Comparison of ENCODE assay signal across 16 mouse cellular contexts in the genomic region with DNA sequence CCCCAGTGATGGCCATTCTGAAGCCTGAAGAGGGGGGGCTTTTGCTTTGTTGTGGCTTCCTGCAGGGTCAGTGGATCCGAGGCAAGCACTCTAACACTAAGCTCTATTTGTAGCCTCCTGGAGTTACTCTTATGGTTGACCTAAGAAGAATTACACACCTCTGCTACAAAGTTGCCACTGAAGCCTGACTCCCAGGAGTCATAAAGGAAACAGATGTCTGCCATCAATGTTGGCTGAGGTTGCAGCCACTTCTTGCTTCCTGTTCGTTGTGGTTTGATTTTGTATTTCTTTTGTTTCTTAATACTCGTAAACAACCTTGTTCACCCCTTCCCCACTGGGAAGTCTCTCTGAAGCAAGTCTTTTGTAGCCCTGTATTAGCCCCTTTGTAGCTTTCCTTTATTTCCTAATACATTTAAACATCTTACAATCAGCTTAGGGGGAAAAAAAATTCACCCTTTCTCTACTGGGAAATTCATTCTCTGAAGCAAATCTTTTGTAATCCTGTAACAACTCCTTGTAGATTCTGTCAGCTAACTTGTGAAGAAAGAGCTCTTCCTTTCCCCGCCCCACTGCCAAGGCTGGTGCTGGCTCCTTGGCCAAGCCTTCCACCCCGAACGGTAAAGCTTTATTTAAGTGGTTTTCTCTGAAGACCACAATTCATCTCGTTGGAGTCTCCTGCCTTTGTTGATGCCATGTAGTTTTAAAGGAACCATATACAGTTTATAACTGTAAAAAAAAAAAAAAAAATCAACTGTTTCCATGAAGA. TPM values are rescaled to one million over a fixed set of nuclear protein-coding genes. Genes with fewer than 3 reads are reported as not detected.
DNase-seq lines count a peak whose midpoint lies in the region; ATAC-seq and TF ChIP-seq lines count a peak whose summit lies in the region.
"Had no signal": no experiment of that assay in that cellular context is flagged by ENCODE, and none has a peak within 500 bp of the region (broad histone marks: within the 10 kb centered on the region; RNA-seq: fewer than 3 reads in every experiment).

No protein-coding gene starts in this region.

- no peak overlapping the region for H3K4me3 ChIP-seq in heart, embryonic 16.5 days (ENCODE audit: low read length)
- no peak overlapping the region for H3K4me3 ChIP-seq in midbrain, embryonic 16.5 days (ENCODE audit: low read depth, low read length)
- no peak overlapping the region for H3K4me3 ChIP-seq in intestine, postnatal 0 days (ENCODE audit: low read depth, low read length)
- H3K4me3 ChIP-seq: heart, adult 2 months; liver, embryonic 15.5 days; myocyte had no signal

- no peaks in the 10 kb centered on the region for H3K36me3 ChIP-seq in heart, embryonic 16.5 days (ENCODE audit: control insufficient read depth, insufficient read depth)
- no peaks in the 10 kb centered on the region for H3K36me3 ChIP-seq in midbrain, embryonic 16.5 days (ENCODE audit: control insufficient read depth, insufficient read depth, low read length)
- H3K36me3 ChIP-seq in intestine, postnatal 0 days (ENCODE audit: control insufficient read depth, insufficient read depth) = no peaks in the 10 kb centered on the region
- H3K36me3 ChIP-seq: liver, embryonic 15.5 days had no signal

- 57% methylated on average over 7 of the region's 7 CpGs for WGBS in heart, embryonic 16.5 days
- 20% methylated on average over 7 of the region's 7 CpGs for WGBS in midbrain, embryonic 16.5 days
- 64% methylated on average over 7 of the region's 7 CpGs for WGBS in intestine, postnatal 0 days

- H3K9ac ChIP-seq in heart, embryonic 16.5 days (ENCODE audit: low read length) = no peak overlapping the region
- no peak overlapping the region for H3K9ac ChIP-seq in midbrain, embryonic 16.5 days (ENCODE audit: low read depth, low read length)
- no peak overlapping the region for H3K9ac ChIP-seq in intestine, postnatal 0 days (ENCODE audit: low read depth, low read length)
- H3K9ac ChIP-seq: liver, embryonic 15.5 days had no signal

- H3K4me1 ChIP-seq in heart, embryonic 16.5 days (ENCODE audit: control insufficient read depth, insufficient read depth, low read length) = no peaks in the 10 kb centered on the region
- no peaks in the 10 kb centered on the region for H3K4me1 ChIP-seq in midbrain, embryonic 16.5 days (ENCODE audit: control insufficient read depth, insufficient read depth, low read length)
- H3K4me1 ChIP-seq in intestine, postnatal 0 days (replicated peaks; ENCODE audit: control insufficient read depth, insufficient read depth, low read length) = no peaks in the 10 kb centered on the region
- H3K4me1 ChIP-seq: liver, embryonic 15.5 days had no signal

- H3K9me3 ChIP-seq in heart, embryonic 16.5 days (replicated peaks; ENCODE audit: control insufficient read depth, low read length) = no peaks in the 10 kb centered on the region
- no peaks in the 10 kb centered on the region for H3K9me3 ChIP-seq in midbrain, embryonic 16.5 days (replicated peaks; ENCODE audit: control insufficient read depth, low read length, poor library complexity, severe bottlenecking)
- H3K9me3 ChIP-seq in intestine, postnatal 0 days (ENCODE audit: control insufficient read depth) = no peaks in the 10 kb centered on the region
- H3K9me3 ChIP-seq: liver, embryonic 15.5 days had no signal

- no peak; the same call in 1 of the 2 replicates for ATAC-seq in heart, embryonic 16.5 days (replicated peaks; ENCODE audit: extremely low read depth, insufficient read depth, low FRiP score)
- ATAC-seq in megakaryocyte, adult 5-6 weeks (ENCODE audit: poor library complexity, severe bottlenecking) = peak; percentile 67
- ATAC-seq in midbrain, embryonic 16.5 days = no peak
- no peak for ATAC-seq in intestine, postnatal 0 days

- H3K27me3 ChIP-seq in heart, embryonic 16.5 days (ENCODE audit: control insufficient read depth, insufficient read depth, low read length) = no peaks in the 10 kb centered on the region
- no peaks in the 10 kb centered on the region for H3K27me3 ChIP-seq in midbrain, embryonic 16.5 days (ENCODE audit: control insufficient read depth, insufficient read depth, low read depth, low read length)
- no peaks in the 10 kb centered on the region for H3K27me3 ChIP-seq in intestine, postnatal 0 days (replicated peaks; ENCODE audit: control insufficient read depth, insufficient read depth, low read length)
- H3K27me3 ChIP-seq: liver, embryonic 15.5 days had no signal

- no peak overlapping the region for H3K4me2 ChIP-seq in heart, embryonic 16.5 days (ENCODE audit: low read depth, low read length)
- H3K4me2 ChIP-seq in midbrain, embryonic 16.5 days (ENCODE audit: low read length) = no peak overlapping the region
- no peak overlapping the region for H3K4me2 ChIP-seq in intestine, postnatal 0 days (replicated peaks; ENCODE audit: low read depth)
- H3K4me2 ChIP-seq: liver, embryonic 15.5 days had no signal

- H3K27ac ChIP-seq in heart, embryonic 16.5 days (ENCODE audit: low read length) = peak overlapping the region; percentile 33; the same call in 1 of the 2 replicates
- no peak overlapping the region for H3K27ac ChIP-seq in midbrain, embryonic 16.5 days (ENCODE audit: low read length)
- H3K27ac ChIP-seq in intestine, postnatal 0 days (ENCODE audit: low read depth, low read length) = no peak overlapping the region
- H3K27ac ChIP-seq: heart, adult 2 months; liver, embryonic 15.5 days had no signal

- no peak for TF ChIP-seq CTCF in intestine, postnatal 0 days (IDR thresholded peaks at IDR 0.05; ENCODE audit: low read depth)

- DNase-seq in heart, adult 9 months (ENCODE audit: low spot score in 2 of 2) = no peak
- DNase-seq in testis, postnatal 14 days (ENCODE audit: low spot score) = peak; percentile 71
- DNase-seq in testis, postnatal 10 days (ENCODE audit: low spot score) = no peak
- DNase-seq in thymus, postnatal 4 days = peak; percentile 65
- DNase-seq: adrenal gland, adult 2 months; kidney, adult 18-20 months; spleen, adult 18-20 months had no signal

RNA-seq across cellular contexts. Expression of a gene that starts 2.2 kb away (rescaled TPM):
- 0.09 and 0.79 TPM in 2 replicates for polyA plus RNA-seq in heart, embryonic 16.5 days (2015; fragmentation: Nextera tagmentation; extraction: Ambion mirVana)
- 23.3 and 30.5 TPM in 2 replicates for total RNA-seq in megakaryocyte, adult 5-6 weeks (2015)
- total RNA-seq in megakaryocyte, adult 5-6 weeks (2017) = 14.3 and 24.6 TPM in 2 replicates
- polyA plus RNA-seq in midbrain, embryonic 16.5 days (2015; fragmentation: Nextera tagmentation; extraction: Ambion mirVana) = not detected in 2 replicates
- polyA plus RNA-seq in intestine, postnatal 0 days (2015; fragmentation: Nextera tagmentation; extraction: Ambion mirVana) = 3.0 TPM in 2 replicates
- total RNA-seq: adrenal gland, adult 2 months; heart, adult 2 months had no signal
- polyA plus RNA-seq: adrenal gland, adult 2 months; frontal cortex, adult 2 months; hindbrain, embryonic 11.5 days had no signal

RNA-seq across cellular contexts. Expression of a gene that starts 23.9 kb away (rescaled TPM):
- polyA plus RNA-seq in heart, embryonic 16.5 days (2015; fragmentation: Nextera tagmentation; extraction: Ambion mirVana) = 10.0 and 10.6 TPM in 2 replicates
- 29.4 and 32.4 TPM in 2 replicates for total RNA-seq in megakaryocyte, adult 5-6 weeks (2015)
- 22.0 and 24.0 TPM in 2 replicates for total RNA-seq in megakaryocyte, adult 5-6 weeks (2017)
- polyA plus RNA-seq in midbrain, embryonic 16.5 days (2015; fragmentation: Nextera tagmentation; extraction: Ambion mirVana) = 21.0 and 22.8 TPM in 2 replicates
- polyA plus RNA-seq in intestine, postnatal 0 days (2015; fragmentation: Nextera tagmentation; extraction: Ambion mirVana) = 14.8 and 16.8 TPM in 2 replicates

Comparison
In these comparisons a context has a peak if more than half of its experiments do, and no peak if none do; other contexts are left out.
1. DNase-seq: peak in testis, postnatal 14 days (single experiment) and thymus, postnatal 4 days (single experiment); none in heart, adult 9 months (0 of 2) and testis, postnatal 10 days (single experiment).